Mouse (Mus musculus) limb, embryonic 13.5 days (tissue): ENCODE measurements around the gene Casp3. TPM values are rescaled to one million over a fixed set of nuclear protein-coding genes. Genes with fewer than 3 reads are reported as not detected.

Experiments
- ATAC-seq: fragments of 200-750 bp; cut with Nextera tagmentation; 2 replicates; pipeline ENCODE4 v1.8.0; 2017; ENCODE audit warnings: low read depth, moderate number of reproducible peaks, moderate TSS enrichment; ENCODE audit not compliant: low FRiP score
- H3K27ac ChIP-seq: fragments of 300-500 bp; sonication (generic); 2 replicates; pipeline ENCODE4 v1.5.1; 2015; ENCODE audit warnings: inconsistent platforms, mild to moderate bottlenecking, moderate library complexity
- H3K27me3 ChIP-seq: fragments of 300-500 bp; sonication (generic); 2 replicates; pipeline ENCODE4 v1.6.1; 2015; ENCODE audit warnings: mild to moderate bottlenecking, inconsistent platforms
- H3K36me3 ChIP-seq: fragments of 300-500 bp; sonication (generic); 2 replicates; pipeline ENCODE4 v1.6.1; 2015; ENCODE audit warnings: inconsistent platforms, mild to moderate bottlenecking, moderate library complexity
- H3K4me1 ChIP-seq: fragments of 300-500 bp; sonication (generic); 2 replicates; pipeline ENCODE4 v1.6.1; 2015; ENCODE audit warnings: inconsistent platforms
- H3K4me2 ChIP-seq: fragments of 300-500 bp; sonication (generic); replicated peaks from 2 replicates; pipeline ENCODE4 v1.6.1; 2015; ENCODE audit warnings: inconsistent platforms, mild to moderate bottlenecking, moderate library complexity
- H3K4me3 ChIP-seq: fragments of 300-500 bp; sonication (generic); 2 replicates; pipeline ENCODE4 v1.5.1; 2015; ENCODE audit warnings: moderate library complexity, mild to moderate bottlenecking, inconsistent platforms
- H3K9ac ChIP-seq: fragments of 300-500 bp; sonication (generic); 2 replicates; pipeline ENCODE4 v1.6.1; 2015; ENCODE audit warnings: mild to moderate bottlenecking, inconsistent platforms
- H3K9me3 ChIP-seq: fragments of 300-500 bp; sonication (generic); 2 replicates; pipeline ENCODE4 v1.6.1; 2016; ENCODE audit warnings: inconsistent platforms
- WGBS: fragments of 180-500 bp; shearing (Covaris S2); methylation state at CpG from one replicate; pipeline ENCODE4 v1.1.7; 2015; 5-methylcytosine and 5-hydroxymethylcytosine counted together
- polyA plus RNA-seq: library from polyadenylated mRNA; unstranded; fragments of >200 nt; fragmentation: Nextera tagmentation; extraction: Ambion mirVana; gene quantifications from 2 replicates; pipeline ENCODE4 v1.2.1, GENCODE M21; 2015

Gene Casp3
- polyA plus RNA-seq, 1 experiment from 2014 or later: 109 TPM

DNA sequence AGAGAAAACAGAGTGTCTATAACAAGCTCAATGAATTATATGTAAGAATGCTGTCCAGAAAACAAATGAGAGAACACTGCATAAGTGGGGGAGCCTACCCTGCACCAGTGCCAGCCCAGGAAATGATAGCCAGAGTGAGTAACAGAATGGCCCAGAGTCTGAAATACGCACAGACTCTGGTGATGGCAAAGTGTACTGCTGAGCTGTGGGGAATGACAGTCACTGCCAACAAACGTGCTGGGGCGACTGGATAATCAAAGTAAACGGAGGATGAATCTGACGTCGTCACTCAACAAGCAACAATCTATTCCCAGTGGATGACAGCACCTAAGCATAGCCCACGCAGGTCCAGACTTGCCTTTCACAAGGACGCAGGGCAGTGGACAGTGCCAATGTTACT is 24.0 kb upstream of the Casp3 start:
- H3K9me3 ChIP-seq: no peaks in the 10 kb centered on the region
- no peak overlapping the region for H3K27ac ChIP-seq
- 83% methylated on average over 8 of the region's 8 CpGs for WGBS
- no peak overlapping the region for H3K4me3 ChIP-seq
- no peak for ATAC-seq
- H3K27me3 ChIP-seq: no peaks in the 10 kb centered on the region
- H3K4me1 ChIP-seq: no peaks in the 10 kb centered on the region
- peaks cover 17% of the 10 kb centered on the region for H3K36me3 ChIP-seq
- H3K4me2 ChIP-seq: no peak overlapping the region
- no peak overlapping the region for H3K9ac ChIP-seq

GRCm38 (mm10) chr8:46593772-46594171 is 23.3 kb upstream of the Casp3 start:
- Histone ChIP-seq H3K9me3 (no peaks in the 10 kb centered on the region), H3K27me3 (no peaks in the 10 kb centered on the region), H3K4me2 (no peak overlapping the region), H3K9ac (no peak overlapping the region), H3K4me1 (no peaks in the 10 kb centered on the region), H3K27ac (no peak overlapping the region), H3K4me3 (no peak overlapping the region), H3K36me3 (peaks cover 17% of the 10 kb centered on the region)
- no peak for ATAC-seq
- 70% methylated on average over 2 of the region's 2 CpGs for WGBS

GRCm38 (mm10) chr8:46595593-46595992 is 21.5 kb upstream of the Casp3 start:
- Histone ChIP-seq H3K4me3 (no peak overlapping the region), H3K9ac (no peak overlapping the region), H3K9me3 (no peaks in the 10 kb centered on the region), H3K27me3 (no peaks in the 10 kb centered on the region), H3K36me3 (peaks cover 17% of the 10 kb centered on the region), H3K4me1 (peaks cover 3% of the 10 kb centered on the region), H3K27ac (no peak overlapping the region), H3K4me2 (no peak overlapping the region)
- WGBS: 86% methylated on average over 2 of the region's 2 CpGs
- no peak for ATAC-seq

DNA sequence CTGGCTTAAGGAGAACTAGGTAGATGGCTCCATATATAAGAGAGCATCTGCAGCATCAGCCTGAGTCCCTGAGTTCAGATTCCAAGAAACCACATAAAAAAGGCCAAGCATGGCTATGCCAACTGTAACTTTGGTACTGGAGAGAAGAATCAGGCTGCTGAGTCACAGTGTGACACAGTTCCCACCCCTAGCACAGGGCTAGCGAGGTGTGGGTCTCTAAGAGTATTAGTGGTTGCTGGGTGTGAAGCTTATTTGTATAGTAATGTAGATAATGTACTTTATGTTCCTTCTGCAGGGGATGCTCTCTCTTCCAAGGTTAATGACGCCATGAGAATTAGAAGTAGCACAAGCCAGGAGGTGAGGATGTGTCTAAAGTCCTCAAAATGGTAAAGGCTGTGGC is 20.6 kb upstream of the Casp3 start:
- H3K4me2 ChIP-seq: no peak overlapping the region
- peaks cover 13% of the 10 kb centered on the region for H3K4me1 ChIP-seq
- no peak overlapping the region for H3K4me3 ChIP-seq
- no peak overlapping the region for H3K27ac ChIP-seq
- no peaks in the 10 kb centered on the region for H3K27me3 ChIP-seq
- no peak overlapping the region for H3K9ac ChIP-seq
- ATAC-seq: no peak
- WGBS: 91% methylated on average over 2 of the region's 2 CpGs
- H3K9me3 ChIP-seq: no peaks in the 10 kb centered on the region
- H3K36me3 ChIP-seq: peaks cover 17% of the 10 kb centered on the region

DNA sequence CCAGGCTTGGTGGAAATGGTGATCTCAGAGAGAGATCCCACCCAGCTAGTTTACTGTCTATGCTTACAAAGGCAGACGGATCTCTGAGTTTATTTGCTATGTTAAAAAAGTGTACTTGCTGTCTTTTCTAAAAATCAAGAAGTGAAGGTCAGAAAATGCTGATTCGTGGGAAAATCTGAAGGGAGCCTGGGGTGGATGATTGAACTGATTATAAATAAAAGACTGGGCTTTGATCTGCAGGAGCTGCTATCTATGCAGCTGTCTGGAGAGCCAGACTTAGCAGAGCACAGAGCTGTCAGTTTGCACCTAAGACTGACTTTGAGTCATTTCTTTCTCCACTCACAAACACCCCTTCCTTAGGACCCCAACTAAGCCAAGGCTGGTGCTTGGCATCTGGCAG is 19.7 kb upstream of the Casp3 start:
- Histone ChIP-seq H3K9ac (no peak overlapping the region), H3K27me3 (no peaks in the 10 kb centered on the region), H3K9me3 (no peaks in the 10 kb centered on the region), H3K36me3 (peaks cover 17% of the 10 kb centered on the region), H3K4me3 (no peak overlapping the region), H3K4me1 (peaks cover 13% of the 10 kb centered on the region), H3K27ac (no peak overlapping the region), H3K4me2 (no peak overlapping the region)
- ATAC-seq: no peak
- 73% methylated on average over 2 of the region's 2 CpGs for WGBS

- no peak for ATAC-seq
- Histone ChIP-seq H3K36me3 (peaks cover 14% of the 10 kb centered on the region), H3K4me1 (peaks cover 13% of the 10 kb centered on the region), H3K4me3 (no peak overlapping the region), H3K27ac (no peak overlapping the region), H3K9me3 (no peaks in the 10 kb centered on the region), H3K27me3 (no peaks in the 10 kb centered on the region), H3K9ac (no peak overlapping the region), H3K4me2 (no peak overlapping the region)
- 84% methylated on average over 2 of the region's 2 CpGs for WGBS
Measured at GRCm38 (mm10) chr8:46598114-46598513, 19.0 kb upstream of the Casp3 start.

GRCm38 (mm10) chr8:46598753-46599152 is 18.3 kb upstream of the Casp3 start:
- no peak for ATAC-seq
- peaks cover 15% of the 10 kb centered on the region for H3K4me1 ChIP-seq
- H3K27ac ChIP-seq: no peak overlapping the region
- WGBS: 93% methylated on average over 5 of the region's 5 CpGs
- H3K9me3 ChIP-seq: no peaks in the 10 kb centered on the region
- H3K9ac ChIP-seq: no peak overlapping the region
- peaks cover 12% of the 10 kb centered on the region for H3K36me3 ChIP-seq
- H3K4me2 ChIP-seq: no peak overlapping the region
- no peak overlapping the region for H3K4me3 ChIP-seq
- H3K27me3 ChIP-seq: no peaks in the 10 kb centered on the region

GRCm38 (mm10) chr8:46599314-46599904 is 17.7 kb upstream of the Casp3 start:
- Histone ChIP-seq H3K9me3 (no peaks in the 10 kb centered on the region), H3K27ac (no peak overlapping the region), H3K36me3 (peaks cover 12% of the 10 kb centered on the region), H3K4me2 (no peak overlapping the region), H3K27me3 (no peaks in the 10 kb centered on the region), H3K4me3 (no peak overlapping the region), H3K4me1 (peaks cover 15% of the 10 kb centered on the region), H3K9ac (no peak overlapping the region)
- WGBS: 90% methylated on average over 7 of the region's 7 CpGs
- no peak for ATAC-seq

GRCm38 (mm10) chr8:46600959-46601707 is 16.0 kb upstream of the Casp3 start:
- Histone ChIP-seq H3K36me3 (peaks cover 17% of the 10 kb centered on the region), H3K4me3 (no peak overlapping the region), H3K9me3 (no peaks in the 10 kb centered on the region), H3K27me3 (no peaks in the 10 kb centered on the region), H3K27ac (peak overlapping the region; percentile 1; the same call in 1 of the 2 replicates), H3K4me2 (peak overlapping the region; percentile 3; the same call in 1 of the 2 replicates), H3K9ac (no peak overlapping the region), H3K4me1 (peaks cover 15% of the 10 kb centered on the region)
- peak; percentile 88 for ATAC-seq
- WGBS: 36% methylated on average over 10 of the region's 10 CpGs

DNA sequence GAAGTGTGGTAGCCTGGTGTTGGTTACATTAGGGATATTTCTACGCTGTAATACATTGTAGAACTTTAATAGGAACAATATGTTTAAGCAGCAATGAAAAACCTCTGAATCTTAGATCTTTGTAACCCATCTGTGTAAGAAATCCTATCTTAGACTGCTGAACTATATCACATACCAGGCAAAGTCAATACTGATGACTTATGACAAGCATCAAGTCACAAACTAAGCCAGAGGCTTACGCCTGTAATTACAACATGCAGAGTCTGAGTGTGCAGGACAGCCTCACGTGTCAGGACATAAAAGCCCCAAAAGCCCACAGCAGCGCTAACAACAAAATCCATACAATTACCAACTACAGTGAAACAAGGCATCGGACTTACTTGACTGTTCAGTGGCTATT is 13.5 kb upstream of the Casp3 start:
- Histone ChIP-seq H3K27me3 (no peaks in the 10 kb centered on the region), H3K4me3 (no peak overlapping the region), H3K9ac (no peak overlapping the region), H3K27ac (no peak overlapping the region), H3K4me1 (peaks cover 15% of the 10 kb centered on the region), H3K4me2 (no peak overlapping the region), H3K9me3 (no peaks in the 10 kb centered on the region), H3K36me3 (peaks cover 19% of the 10 kb centered on the region)
- ATAC-seq: no peak
- WGBS: 34% methylated on average over 5 of the region's 5 CpGs

- no peak for ATAC-seq
- 77% methylated on average over 1 of the region's 1 CpGs for WGBS
- H3K9me3 ChIP-seq: no peaks in the 10 kb centered on the region
- no peak overlapping the region for H3K4me3 ChIP-seq
- peaks cover 19% of the 10 kb centered on the region for H3K36me3 ChIP-seq
- no peak overlapping the region for H3K9ac ChIP-seq
- no peaks in the 10 kb centered on the region for H3K27me3 ChIP-seq
- H3K4me2 ChIP-seq: no peak overlapping the region
- no peak overlapping the region for H3K27ac ChIP-seq
- H3K4me1 ChIP-seq: 0 out of 2 replicates have a peak, but pooled peaks cover 2% of the 10 kb centered on the region
Measured at GRCm38 (mm10) chr8:46606930-46607329, 10.2 kb upstream of the Casp3 start.

DNA sequence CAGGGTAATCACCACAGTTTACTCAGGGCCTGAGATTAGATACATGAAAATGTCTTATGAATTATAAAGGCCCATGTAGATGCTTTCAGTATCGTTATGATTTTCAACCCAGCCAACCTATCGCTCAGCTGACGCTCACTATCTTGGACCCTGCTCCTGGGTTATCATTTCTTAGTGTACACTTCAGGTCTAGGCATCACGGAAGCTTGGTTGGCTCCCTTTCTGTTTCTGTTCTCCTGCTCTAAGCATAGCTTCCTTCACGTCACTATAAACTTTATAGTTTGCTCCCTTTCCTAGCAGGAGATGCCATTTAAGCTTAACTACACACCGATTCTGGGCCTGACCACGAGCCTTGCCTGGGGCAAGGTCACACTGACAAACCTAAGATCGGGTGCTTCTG is 5.5 kb upstream of the Casp3 start:
- no peak overlapping the region for H3K4me2 ChIP-seq
- H3K4me1 ChIP-seq: peaks cover 19% of the 10 kb centered on the region
- H3K27ac ChIP-seq: no peak overlapping the region
- peaks cover 9% of the 10 kb centered on the region for H3K36me3 ChIP-seq
- 64% methylated on average over 8 of the region's 8 CpGs for WGBS
- no peak for ATAC-seq
- no peaks in the 10 kb centered on the region for H3K27me3 ChIP-seq
- no peak overlapping the region for H3K4me3 ChIP-seq
- H3K9ac ChIP-seq: no peak overlapping the region
- no peaks in the 10 kb centered on the region for H3K9me3 ChIP-seq

DNA sequence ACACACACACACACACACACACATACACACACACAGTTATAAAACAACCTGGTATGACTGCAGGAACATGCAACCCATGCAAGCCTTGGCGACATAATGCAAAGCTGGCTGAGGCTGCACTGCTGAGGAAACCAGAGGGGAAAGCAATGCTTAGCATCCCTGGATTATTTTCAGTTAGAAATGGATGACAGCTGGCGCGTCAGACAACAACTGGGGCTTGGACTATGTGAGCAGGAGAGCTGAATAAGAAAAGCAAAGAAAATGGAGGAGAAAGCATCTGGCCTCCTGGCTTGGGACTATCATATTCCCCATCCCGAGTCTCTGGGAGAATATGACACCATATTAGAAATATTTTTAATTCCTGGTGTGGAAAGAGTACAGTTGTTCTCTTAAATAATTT is 4.2 kb upstream of the Casp3 start:
- no peak overlapping the region for H3K4me2 ChIP-seq
- ATAC-seq: no peak

More for the DNA sequence above, 4.2 kb upstream of the Casp3 start:
- Histone ChIP-seq H3K27me3 (no peaks in the 10 kb centered on the region), H3K9ac (no peak overlapping the region), H3K9me3 (no peaks in the 10 kb centered on the region), H3K36me3 (no peaks in the 10 kb centered on the region), H3K27ac (0 out of 2 replicates have a peak overlapping the region, but pooled peaks have one; percentile 44), H3K4me1 (peaks cover 20% of the 10 kb centered on the region), H3K4me3 (no peak overlapping the region)
- 63% methylated on average over 4 of the region's 4 CpGs for WGBS
